Mouse (Mus musculus) embryonic facial prominence, embryonic 10.5 days (tissue): Measurements from ENCODE around the gene Vmn2r92. TPM values are rescaled to one million over a fixed set of nuclear protein-coding genes. Genes with fewer than 3 reads are reported as not detected.
"Not testable (repeated sequence)": the region's sequence is repeated elsewhere in the genome, so short reads cannot be mapped to it uniquely, and the experiment has no call there.

Source experiments
- DNase-seq: peaks from one replicate; pipeline ENCODE4 v3.0.0-alpha.2; 2017; ENCODE audit warnings: low spot score
- H3K27ac ChIP-seq: fragments of 300-500 bp; sonication (generic); replicated peaks from 2 replicates; pipeline ENCODE4 v1.5.1; 2016; ENCODE audit warnings: mild to moderate bottlenecking
- H3K27me3 ChIP-seq: fragments of 300-500 bp; sonication (generic); replicated peaks from 2 replicates; pipeline ENCODE4 v1.6.1; 2016; ENCODE audit warnings: low read depth, mild to moderate bottlenecking; ENCODE audit not compliant: poor library complexity, severe bottlenecking
- H3K36me3 ChIP-seq: fragments of 300-500 bp; sonication (generic); replicated peaks from 2 replicates; pipeline ENCODE4 v1.6.1; 2016; ENCODE audit warnings: mild to moderate bottlenecking, moderate library complexity
- H3K4me1 ChIP-seq: fragments of 300-500 bp; sonication (generic); 2 replicates; pipeline ENCODE4 v1.6.1; 2016
- H3K4me3 ChIP-seq: fragments of 300-500 bp; sonication (generic); 2 replicates; pipeline ENCODE4 v1.5.1; 2016; ENCODE audit warnings: mild to moderate bottlenecking, moderate library complexity
- H3K9me3 ChIP-seq: fragments of 300-500 bp; sonication (generic); 2 replicates; pipeline ENCODE4 v1.6.1; 2016; ENCODE audit warnings: mild to moderate bottlenecking
- WGBS: fragments of 180-500 bp; shearing (Covaris S2); methylation state at CpG from one replicate; pipeline ENCODE4 v1.1.7; 2016; 5-methylcytosine and 5-hydroxymethylcytosine counted together
- polyA plus RNA-seq: library from polyadenylated mRNA; unstranded; fragments of >200 nt; fragmentation: Nextera tagmentation; extraction: Ambion mirVana; gene quantifications from 2 replicates; pipeline ENCODE4 v1.2.1, GENCODE M21; 2016

Vmn2r92 gene
- polyA plus RNA-seq: not detected in 2 replicates

DNA sequence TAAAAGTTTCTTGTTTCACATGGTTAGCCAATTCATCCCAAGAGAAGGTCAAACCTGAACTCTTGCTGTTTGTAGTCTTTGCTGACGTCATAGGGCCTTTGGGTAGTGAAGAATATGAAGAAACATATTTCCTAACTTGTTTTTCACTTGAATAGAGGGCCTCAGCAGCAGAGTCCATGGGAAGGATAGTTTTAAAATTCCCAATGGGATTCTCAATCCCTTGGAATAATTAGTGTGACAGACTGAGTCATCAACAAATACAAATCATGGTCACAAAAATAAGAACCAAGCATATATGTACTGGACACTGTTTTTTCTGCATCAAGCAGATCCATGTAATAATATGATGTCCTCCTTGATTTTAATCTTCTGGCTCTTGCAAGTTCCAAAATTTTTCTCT is at the start of gene Vmn2r92:
Gene Vmn2r92, plus strand, starts transcription at position 301 of the 400 bp plus-strand sequence.
- DNase-seq: not testable (repeated sequence)

DNA sequence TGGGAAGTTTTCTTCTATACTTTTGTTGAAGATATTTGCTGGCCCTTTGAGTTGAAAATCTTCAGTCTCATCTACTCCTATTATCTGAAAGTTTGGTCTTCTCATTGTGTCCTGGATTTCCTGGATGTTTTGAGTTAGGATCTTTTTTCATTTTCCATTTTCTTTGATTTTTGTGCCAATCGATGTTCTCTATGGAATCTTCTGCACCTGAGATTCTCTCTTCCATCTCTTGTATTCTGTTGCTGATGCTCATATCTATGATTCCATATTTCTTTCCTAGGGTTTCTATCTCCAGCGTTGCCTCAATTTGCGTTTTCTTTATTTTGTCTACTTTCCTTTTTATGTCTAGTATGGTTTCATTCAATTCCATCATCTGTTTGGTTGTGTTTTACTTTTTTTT is 49.4 kb upstream of the Vmn2r92 start:
- not testable (repeated sequence) for H3K27ac ChIP-seq, H3K36me3 ChIP-seq, H3K4me1 ChIP-seq, H3K4me3 ChIP-seq, H3K9me3 ChIP-seq, DNase-seq, H3K27me3 ChIP-seq
- 89% methylated on average over 3 of the region's 3 CpGs for WGBS

More for the DNA sequence above, at the start of gene Vmn2r92:
- H3K27me3 ChIP-seq, H3K27ac ChIP-seq, H3K9me3 ChIP-seq, H3K36me3 ChIP-seq, H3K4me1 ChIP-seq, H3K4me3 ChIP-seq: not testable (repeated sequence)
- WGBS: 80% methylated on average over 1 of the region's 1 CpGs

DNA sequence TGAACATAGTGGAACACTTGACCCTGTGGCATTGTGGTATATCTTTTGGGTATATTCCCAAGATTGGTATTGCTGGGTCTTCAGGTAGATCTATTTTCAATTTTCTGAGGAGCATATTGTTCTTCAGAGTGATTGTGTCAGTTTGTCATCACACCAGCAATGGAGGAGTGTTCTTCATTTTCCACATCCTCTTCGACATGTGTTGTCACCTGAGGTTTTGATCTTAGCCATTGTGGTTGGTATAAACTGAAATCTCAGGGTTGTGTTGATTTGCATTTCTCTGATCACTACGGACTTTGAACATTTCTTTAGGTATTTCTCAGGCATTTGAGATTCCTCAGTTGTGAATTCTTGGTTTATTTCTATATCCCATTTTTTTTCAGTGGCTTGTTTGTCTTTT is 9.5 kb downstream of the Vmn2r92 start:
- not testable (repeated sequence) for H3K4me3 ChIP-seq, H3K4me1 ChIP-seq, DNase-seq, H3K27me3 ChIP-seq, H3K36me3 ChIP-seq, H3K9me3 ChIP-seq, H3K27ac ChIP-seq
- WGBS: 79% methylated on average over 2 of the region's 2 CpGs

DNA sequence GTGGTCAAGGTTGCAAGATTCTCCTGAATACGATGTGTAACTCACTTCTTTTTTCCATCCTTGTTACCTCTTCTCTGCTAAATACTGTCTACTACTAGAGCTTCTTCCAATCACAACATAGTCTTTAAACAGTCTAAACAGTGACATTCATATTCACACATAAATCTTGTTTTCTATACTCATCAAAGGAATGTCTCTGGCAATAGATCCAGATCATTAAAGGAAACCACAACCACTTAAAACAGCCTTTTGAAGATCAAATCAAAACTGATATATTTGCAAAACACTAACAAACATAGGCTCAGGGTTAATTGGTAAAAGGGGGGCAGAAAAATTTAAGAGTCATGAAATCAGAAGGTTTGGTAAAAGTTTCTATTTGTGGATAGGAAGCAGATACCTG is 38.0 kb downstream of the Vmn2r92 start:
- 91% methylated on average over 1 of the region's 1 CpGs for WGBS
- H3K9me3 ChIP-seq: peaks cover 5% of the 10 kb centered on the region; the same call in 1 of the 2 replicates
- H3K27ac ChIP-seq: no peak overlapping the region
- H3K36me3 ChIP-seq: no peaks in the 10 kb centered on the region
- no peak for DNase-seq
- no peak overlapping the region for H3K4me3 ChIP-seq
- H3K27me3 ChIP-seq: no peaks in the 10 kb centered on the region
- no peaks in the 10 kb centered on the region for H3K4me1 ChIP-seq

DNA sequence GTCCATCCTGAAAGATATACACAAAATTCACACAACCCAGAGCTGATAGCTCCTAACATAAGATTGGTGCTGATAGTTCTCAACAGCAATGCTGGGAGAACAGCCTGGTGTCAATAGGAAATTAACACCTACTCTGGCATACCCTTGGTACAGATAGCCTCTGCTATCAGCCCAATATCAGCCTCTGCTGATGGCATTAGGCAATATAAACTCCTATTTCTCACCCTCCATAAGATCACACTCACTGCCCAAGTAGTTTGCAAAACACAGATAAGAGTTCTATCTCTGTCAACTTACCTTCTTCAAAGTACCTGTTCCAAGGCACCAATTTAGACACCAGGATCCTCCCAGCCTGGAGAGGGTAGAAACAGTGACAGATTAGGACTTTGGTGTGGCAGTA is 69.6 kb downstream of the Vmn2r92 start:
- Histone ChIP-seq H3K4me3 (no peak overlapping the region), H3K27ac (no peak overlapping the region), H3K9me3 (peaks cover 32% of the 10 kb centered on the region), H3K36me3 (no peaks in the 10 kb centered on the region), H3K4me1 (no peaks in the 10 kb centered on the region), H3K27me3 (no peaks in the 10 kb centered on the region)
- DNase-seq: no peak

- no peaks in the 10 kb centered on the region for H3K36me3 ChIP-seq
- H3K4me1 ChIP-seq: no peaks in the 10 kb centered on the region
- 76% methylated on average over 2 of the region's 2 CpGs for WGBS
- no peak for DNase-seq
- H3K27ac ChIP-seq: no peak overlapping the region
- H3K4me3 ChIP-seq: no peak overlapping the region
- H3K27me3 ChIP-seq: no peaks in the 10 kb centered on the region
- peaks cover 20% of the 10 kb centered on the region; the same call in 1 of the 2 replicates for H3K9me3 ChIP-seq
These were observed 80.3 kb downstream of the Vmn2r92 start for GRCm38 (mm10) chr17:18231996-18232395.

DNA sequence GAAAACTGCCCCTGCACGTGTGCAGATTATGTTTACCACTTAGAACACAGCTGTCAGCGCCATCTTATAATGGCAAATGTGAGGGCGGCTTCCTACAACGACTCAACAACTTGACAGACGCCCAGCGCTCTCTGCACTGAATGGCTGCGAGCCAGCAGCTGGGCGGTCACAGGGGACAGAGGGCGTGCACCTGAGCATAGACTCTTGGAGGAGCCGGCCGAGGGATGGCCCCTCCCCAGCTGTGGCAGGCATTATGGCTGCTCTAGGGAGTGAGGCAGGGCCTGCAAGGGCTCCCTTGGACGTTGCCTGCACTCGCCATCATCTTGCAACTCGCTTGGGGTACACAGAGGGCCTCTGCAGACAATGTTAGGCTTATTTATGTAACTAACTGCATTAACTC is 85.2 kb downstream of the Vmn2r92 start:
- Histone ChIP-seq H3K4me3 (no peak overlapping the region), H3K36me3 (no peaks in the 10 kb centered on the region), H3K9me3 (peaks cover 19% of the 10 kb centered on the region; the same call in 1 of the 2 replicates), H3K27me3 (no peaks in the 10 kb centered on the region), H3K4me1 (no peaks in the 10 kb centered on the region), H3K27ac (no peak overlapping the region)
- WGBS: 85% methylated on average over 14 of the region's 14 CpGs
- DNase-seq: no peak

Other genes starting within 250 kb of the Vmn2r92 start
- gene Fpr-rs4, start 130.2 kb upstream of the Vmn2r92 start, polyA plus RNA-seq: not detected in 2 replicates
- gene Vmn2r124, start 102.5 kb upstream of the Vmn2r92 start, polyA plus RNA-seq: not detected in 2 replicates
- not detected in 2 replicates for gene Vmn2r91, start 66.9 kb upstream of the Vmn2r92 start, polyA plus RNA-seq
- gene Vmn2r94, start 125.9 kb downstream of the Vmn2r92 start, polyA plus RNA-seq: not detected in 2 replicates
- not detected in 2 replicates for gene Vmn2r93, start 146.2 kb downstream of the Vmn2r92 start, polyA plus RNA-seq